Mouse (Mus musculus): ENCODE data around the gene Eya3.

DNA sequence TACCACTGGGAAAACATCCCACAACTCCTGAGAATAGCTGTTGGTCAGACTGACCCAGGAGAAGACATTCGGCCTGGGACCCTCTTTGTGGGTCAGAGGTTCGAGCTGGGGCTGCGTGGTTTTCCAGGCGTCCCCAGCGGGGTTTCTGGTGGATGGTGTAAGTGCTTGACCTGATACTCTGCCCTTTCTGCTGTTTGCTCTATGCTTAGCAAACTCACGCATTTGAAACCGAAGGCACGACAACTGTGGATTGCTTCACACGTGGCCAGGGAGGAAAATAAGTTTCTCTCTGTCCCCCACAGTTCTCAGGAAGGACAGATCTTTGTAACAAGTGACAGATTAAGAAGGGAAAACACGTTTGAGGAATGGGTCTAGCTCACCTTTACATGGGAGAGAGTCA is 48.1 kb upstream of the Eya3 start:
- TF ChIP-seq POLR2A (IDR thresholded peaks at IDR 0.05; ENCODE audit: extremely low read depth, insufficient read depth, low read length): no peak
- TF ChIP-seq CTCF (IDR thresholded peaks at IDR 0.05; ENCODE audit: low read depth, low read length): no peak
